ENCODE assay signal across 8 mouse cellular contexts in the genomic region with DNA sequence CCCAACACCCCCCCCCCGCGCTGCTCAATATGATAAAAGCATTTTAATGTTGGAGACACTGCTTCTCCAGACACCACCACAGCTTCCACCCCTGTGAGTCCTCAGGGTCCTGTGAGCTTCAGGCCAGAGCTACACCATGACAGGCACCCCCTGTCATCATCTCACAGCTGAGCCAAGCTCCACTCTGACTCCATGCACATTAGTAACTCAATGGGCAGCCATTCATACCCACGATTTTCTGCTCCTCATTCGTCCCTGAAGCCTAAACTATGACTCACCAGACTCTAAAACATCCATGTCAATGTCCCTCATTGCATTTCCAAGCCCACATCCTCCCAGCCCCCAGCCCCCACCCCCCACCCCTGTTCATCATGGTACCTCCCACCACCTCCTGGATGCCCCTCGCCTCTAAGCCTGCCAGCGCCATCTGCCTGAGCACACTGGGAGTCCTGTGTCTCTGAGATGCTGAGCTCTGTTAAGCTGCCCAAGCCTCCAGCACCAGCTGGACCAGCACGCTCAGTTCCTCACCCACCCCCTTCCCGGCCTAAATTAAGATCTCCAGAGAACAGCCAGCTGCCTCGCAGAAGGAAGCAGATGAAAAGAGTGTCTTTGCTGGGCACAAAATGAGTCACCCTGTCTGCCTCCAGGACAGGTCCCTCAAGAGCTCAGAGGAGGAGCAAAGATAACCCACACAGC. TPM values are rescaled to one million over a fixed set of nuclear protein-coding genes. Genes with fewer than 3 reads are reported as not detected.
A peak's percentile ranks its signal among the peaks of the same experiment; 100 is the strongest.
DNase-seq lines count a peak whose midpoint lies in the region; ATAC-seq lines count a peak whose summit lies in the region.

No protein-coding gene starts in this region.

- no peak for ATAC-seq in monocyte, adult 5-6 weeks (replicated peaks; ENCODE audit: insufficient number of reproducible peaks, low FRiP score, low TSS enrichment, poor library complexity, severe bottlenecking)

- DNase-seq in 416B (ENCODE audit: low read depth), result peak; percentile 4
- DNase-seq in adrenal gland, postnatal 14 days, result peak; percentile 43
- DNase-seq in frontal cortex, postnatal 14 days (ENCODE audit: low spot score in 2 of 2), result peak; percentile 76 to 86
- peak; percentile 88 to 95 for DNase-seq in left cerebral cortex, postnatal 14 days (ENCODE audit: low spot score in 2 of 2)
- DNase-seq in right cerebral cortex, adult 2 months (ENCODE audit: low spot score in 2 of 2), result peak; percentile 87 to 88
- no peak for DNase-seq in heart, postnatal 4 days
- DNase-seq in kidney, adult 11 months, result no peak

- intact Hi-C loops in left cerebral cortex, postnatal 14 days (cut with DNase I), result loop anchor here (5.0 kb wide), 2 partner anchors 35 to 40 kb away; no protein-coding TSS in a partner anchor

RNA-seq across cellular contexts. Expression of gene Slit1, which starts 46.2 kb away (rescaled TPM):
- total RNA-seq in adrenal gland, postnatal 14 days (2021), result 6.5 and 7.2 TPM in 2 replicates
- total RNA-seq in left cerebral cortex, postnatal 14 days (2021), result 10 to 100 TPM; 40.9 to 55.5 TPM
- not detected for total RNA-seq in heart, postnatal 4 days (2021)
- total RNA-seq in monocyte, adult 5-6 weeks (2017), result not detected in 3 replicates

Comparison
In these comparisons a context has a peak if more than half of its experiments do, and no peak if none do; other contexts are left out.
1. DNase-seq: peak in 416B (single experiment), adrenal gland, postnatal 14 days (single experiment), frontal cortex, postnatal 14 days (2 of 2), left cerebral cortex, postnatal 14 days (2 of 2) and right cerebral cortex, adult 2 months (2 of 2); none in heart, postnatal 4 days (single experiment) and kidney, adult 11 months (single experiment).